Mouse (Mus musculus): Measurements from ENCODE around the gene Raly. TPM values are rescaled to one million over a fixed set of nuclear protein-coding genes. Genes with fewer than 3 reads are reported as not detected.
A peak's percentile ranks its signal among the peaks of the same experiment; 100 is the strongest.

Raly gene
- polyA plus RNA-seq, 1 experiment from 2014 or later: 39.4 TPM

- Histone ChIP-seq H3K9ac (ENCODE audit: low read length) (peak overlapping the region; percentile 99), H3K4me1 (ENCODE audit: control insufficient read depth, insufficient read depth, low read length) (peaks cover 38% of the 10 kb centered on the region), H3K27ac (ENCODE audit: low read length) (peak overlapping the region; percentile 98), H3K4me3 (replicated peaks; ENCODE audit: low read length) (peak overlapping the region; percentile 97), H3K36me3 (ENCODE audit: control insufficient read depth, insufficient read depth, low read length) (no peaks in the 10 kb centered on the region), H3K4me2 (ENCODE audit: low read depth, low read length) (peak overlapping the region; percentile 82), H3K27me3 (ENCODE audit: control insufficient read depth, insufficient read depth, low read length) (no peaks in the 10 kb centered on the region), H3K9me3 (replicated peaks; ENCODE audit: control insufficient read depth, low read length) (no peaks in the 10 kb centered on the region)
- under 1% methylated on average over 61 of the region's 67 CpGs for WGBS
- peak; percentile 41 for ATAC-seq (ENCODE audit: insufficient read depth, low FRiP score)
Measured at GRCm38 (mm10) chr2:154791661-154792642, 1.1 kb downstream of the Raly start.

GRCm38 (mm10) chr2:154803372-154803771 lies 12.5 kb downstream of the Raly start:
- Histone ChIP-seq H3K36me3 (ENCODE audit: control insufficient read depth, insufficient read depth, low read length) (no peaks in the 10 kb centered on the region), H3K9ac (ENCODE audit: low read length) (no peak overlapping the region), H3K4me3 (replicated peaks; ENCODE audit: low read length) (no peak overlapping the region), H3K4me1 (ENCODE audit: control insufficient read depth, insufficient read depth, low read length) (peaks cover 21% of the 10 kb centered on the region), H3K9me3 (replicated peaks; ENCODE audit: control insufficient read depth, low read length) (no peaks in the 10 kb centered on the region), H3K27me3 (ENCODE audit: control insufficient read depth, insufficient read depth, low read length) (no peaks in the 10 kb centered on the region), H3K4me2 (ENCODE audit: low read depth, low read length) (no peak overlapping the region), H3K27ac (ENCODE audit: low read length) (no peak overlapping the region)
- 65% methylated on average over 1 of the region's 1 CpGs for WGBS
- no peak for ATAC-seq (ENCODE audit: insufficient read depth, low FRiP score)

DNA sequence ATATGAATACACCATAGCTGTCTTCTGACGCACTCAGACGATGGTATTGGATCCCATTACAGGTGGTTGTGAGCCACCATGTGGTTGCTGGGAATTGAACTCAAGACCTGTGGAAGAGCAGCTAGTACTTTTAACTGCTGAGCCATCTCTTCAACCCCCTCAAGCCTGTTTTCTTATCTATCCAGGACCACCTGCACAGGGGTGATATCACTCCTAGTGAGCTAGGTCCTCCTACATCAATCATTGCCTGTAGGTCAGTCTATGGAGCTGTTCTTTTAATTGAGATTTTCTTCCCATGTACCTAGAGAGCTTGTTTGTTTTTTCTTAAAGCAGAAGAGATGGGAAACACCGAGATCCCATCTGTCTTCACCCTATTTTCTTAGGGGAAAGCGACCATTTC lies 12.9 kb downstream of the Raly start:
- ATAC-seq (ENCODE audit: insufficient read depth, low FRiP score): no peak
- H3K27me3 ChIP-seq (ENCODE audit: control insufficient read depth, insufficient read depth, low read length): no peaks in the 10 kb centered on the region
- 46% methylated on average over 4 of the region's 4 CpGs for WGBS
- H3K9me3 ChIP-seq (replicated peaks; ENCODE audit: control insufficient read depth, low read length): no peaks in the 10 kb centered on the region
- H3K9ac ChIP-seq (ENCODE audit: low read length): no peak overlapping the region
- H3K4me1 ChIP-seq (ENCODE audit: control insufficient read depth, insufficient read depth, low read length): peaks cover 21% of the 10 kb centered on the region
- H3K27ac ChIP-seq (ENCODE audit: low read length): no peak overlapping the region
- H3K4me3 ChIP-seq (replicated peaks; ENCODE audit: low read length): no peak overlapping the region
- no peaks in the 10 kb centered on the region for H3K36me3 ChIP-seq (ENCODE audit: control insufficient read depth, insufficient read depth, low read length)
- no peak overlapping the region for H3K4me2 ChIP-seq (ENCODE audit: low read depth, low read length)

DNA sequence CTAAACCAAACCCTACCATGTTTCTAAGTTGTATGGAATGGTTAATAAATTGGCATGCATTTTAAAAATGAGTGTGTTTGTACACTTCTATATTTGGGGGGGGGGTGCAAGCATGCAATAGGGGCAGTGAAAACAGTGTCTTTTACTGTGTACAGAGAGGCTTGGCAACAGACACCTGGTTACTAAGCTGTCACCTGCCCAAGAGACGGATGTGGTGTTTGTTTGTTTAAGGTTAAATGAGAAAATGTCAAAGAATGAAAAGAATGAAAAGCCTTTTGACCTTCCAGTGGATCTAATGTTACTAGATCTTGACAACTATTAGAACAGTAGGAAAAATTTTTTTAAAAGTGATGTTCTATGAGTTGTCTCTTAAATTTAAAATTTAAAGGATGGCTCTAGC lies 16.8 kb downstream of the Raly start:
- Histone ChIP-seq H3K4me3 (replicated peaks; ENCODE audit: low read length) (no peak overlapping the region), H3K4me2 (ENCODE audit: low read depth, low read length) (no peak overlapping the region), H3K27me3 (ENCODE audit: control insufficient read depth, insufficient read depth, low read length) (no peaks in the 10 kb centered on the region), H3K27ac (ENCODE audit: low read length) (no peak overlapping the region), H3K9me3 (replicated peaks; ENCODE audit: control insufficient read depth, low read length) (no peaks in the 10 kb centered on the region), H3K4me1 (ENCODE audit: control insufficient read depth, insufficient read depth, low read length) (peaks cover 29% of the 10 kb centered on the region), H3K9ac (ENCODE audit: low read length) (no peak overlapping the region), H3K36me3 (ENCODE audit: control insufficient read depth, insufficient read depth, low read length) (no peaks in the 10 kb centered on the region)
- ATAC-seq (ENCODE audit: insufficient read depth, low FRiP score): no peak
- 38% methylated on average over 1 of the region's 1 CpGs for WGBS

GRCm38 (mm10) chr2:154809107-154809762 lies 18.3 kb downstream of the Raly start:
- Histone ChIP-seq H3K4me1 (ENCODE audit: control insufficient read depth, insufficient read depth, low read length) (peaks cover 20% of the 10 kb centered on the region), H3K4me3 (replicated peaks; ENCODE audit: low read length) (no peak overlapping the region), H3K9me3 (replicated peaks; ENCODE audit: control insufficient read depth, low read length) (no peaks in the 10 kb centered on the region), H3K4me2 (ENCODE audit: low read depth, low read length) (no peak overlapping the region), H3K27me3 (ENCODE audit: control insufficient read depth, insufficient read depth, low read length) (no peaks in the 10 kb centered on the region), H3K27ac (ENCODE audit: low read length) (no peak overlapping the region), H3K9ac (ENCODE audit: low read length) (no peak overlapping the region), H3K36me3 (ENCODE audit: control insufficient read depth, insufficient read depth, low read length) (no peaks in the 10 kb centered on the region)
- 69% methylated on average over 1 of the region's 1 CpGs for WGBS
- peak; percentile 66; the same call in 1 of the 2 replicates for ATAC-seq (ENCODE audit: insufficient read depth, low FRiP score)

DNA sequence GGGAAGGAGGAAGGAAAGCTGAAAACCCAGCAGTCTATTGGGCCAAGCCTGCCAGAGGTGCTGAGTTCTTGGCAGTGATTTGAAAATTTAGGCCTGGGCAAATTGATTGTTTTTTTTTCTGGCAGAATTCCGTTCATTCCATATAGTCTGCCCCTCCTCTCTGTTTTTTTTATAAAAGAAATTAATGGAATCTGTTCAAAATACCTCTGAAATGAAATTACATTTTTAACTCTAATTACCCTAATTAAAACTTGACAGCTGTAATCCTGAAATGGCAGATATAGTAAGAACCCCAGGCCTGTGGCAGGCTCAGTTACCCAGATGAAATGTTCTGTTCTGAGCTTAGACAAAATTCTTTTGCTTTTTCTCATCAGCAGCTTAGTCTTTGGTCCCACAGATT lies 19.9 kb downstream of the Raly start:
- 31% methylated on average over 1 of the region's 1 CpGs for WGBS
- Histone ChIP-seq H3K4me2 (ENCODE audit: low read depth, low read length) (no peak overlapping the region), H3K9ac (ENCODE audit: low read length) (no peak overlapping the region), H3K9me3 (replicated peaks; ENCODE audit: control insufficient read depth, low read length) (no peaks in the 10 kb centered on the region), H3K4me1 (ENCODE audit: control insufficient read depth, insufficient read depth, low read length) (peaks cover 15% of the 10 kb centered on the region), H3K27me3 (ENCODE audit: control insufficient read depth, insufficient read depth, low read length) (no peaks in the 10 kb centered on the region), H3K4me3 (replicated peaks; ENCODE audit: low read length) (no peak overlapping the region), H3K36me3 (ENCODE audit: control insufficient read depth, insufficient read depth, low read length) (no peaks in the 10 kb centered on the region), H3K27ac (ENCODE audit: low read length) (no peak overlapping the region)
- ATAC-seq (ENCODE audit: insufficient read depth, low FRiP score): no peak

DNA sequence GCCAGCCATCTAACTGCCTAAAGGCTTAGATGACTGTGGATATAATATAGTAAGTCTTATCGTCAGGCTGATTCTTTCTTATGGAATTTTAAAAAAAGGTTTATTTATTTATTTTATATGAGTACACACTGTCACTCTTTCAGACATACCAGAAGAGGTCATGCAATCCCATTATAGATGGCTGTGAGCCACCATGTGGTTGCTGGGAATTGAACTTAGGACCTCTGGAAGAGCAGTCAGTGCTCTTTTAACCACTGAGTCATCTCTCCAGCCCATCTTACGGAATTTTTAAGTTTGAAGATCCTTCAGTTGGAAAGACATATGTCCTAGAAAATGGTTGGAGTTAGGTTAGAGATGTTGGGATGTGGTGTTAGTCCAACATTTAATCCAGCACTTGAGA lies 22.5 kb downstream of the Raly start:
- Histone ChIP-seq H3K9me3 (replicated peaks; ENCODE audit: control insufficient read depth, low read length) (no peaks in the 10 kb centered on the region), H3K4me2 (ENCODE audit: low read depth, low read length) (no peak overlapping the region), H3K4me1 (ENCODE audit: control insufficient read depth, insufficient read depth, low read length) (peaks cover 13% of the 10 kb centered on the region), H3K9ac (ENCODE audit: low read length) (no peak overlapping the region), H3K27me3 (ENCODE audit: control insufficient read depth, insufficient read depth, low read length) (no peaks in the 10 kb centered on the region), H3K4me3 (replicated peaks; ENCODE audit: low read length) (no peak overlapping the region), H3K36me3 (ENCODE audit: control insufficient read depth, insufficient read depth, low read length) (no peaks in the 10 kb centered on the region), H3K27ac (ENCODE audit: low read length) (no peak overlapping the region)
- no peak for ATAC-seq (ENCODE audit: insufficient read depth, low FRiP score)
- 72% methylated on average over 2 of the region's 2 CpGs for WGBS

DNA sequence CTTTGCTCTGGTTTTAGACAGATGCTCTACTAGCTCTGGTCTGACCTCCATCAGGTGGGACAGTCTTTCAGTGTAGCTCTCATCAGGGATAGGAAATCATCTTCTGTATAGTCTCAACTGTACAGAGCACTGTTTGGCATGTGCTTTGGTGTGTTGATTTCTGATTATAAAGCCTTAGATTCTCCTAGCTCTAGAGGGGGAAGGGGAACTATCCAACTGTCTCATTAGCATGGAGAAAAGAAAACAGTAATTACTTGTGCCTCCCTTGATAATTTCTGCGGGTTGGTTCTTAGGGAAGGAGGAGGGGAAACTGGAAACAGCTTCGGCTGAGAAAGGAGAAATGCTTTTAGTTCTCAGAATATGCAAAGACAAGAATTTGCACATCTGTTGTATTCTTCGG lies 26.2 kb downstream of the Raly start:
- 60% methylated on average over 3 of the region's 3 CpGs for WGBS
- H3K9ac ChIP-seq (ENCODE audit: low read length): no peak overlapping the region
- H3K36me3 ChIP-seq (ENCODE audit: control insufficient read depth, insufficient read depth, low read length): no peaks in the 10 kb centered on the region
- peaks cover 14% of the 10 kb centered on the region for H3K4me1 ChIP-seq (ENCODE audit: control insufficient read depth, insufficient read depth, low read length)
- no peaks in the 10 kb centered on the region for H3K9me3 ChIP-seq (replicated peaks; ENCODE audit: control insufficient read depth, low read length)
- H3K4me3 ChIP-seq (replicated peaks; ENCODE audit: low read length): no peak overlapping the region
- ATAC-seq (ENCODE audit: insufficient read depth, low FRiP score): no peak
- no peak overlapping the region for H3K4me2 ChIP-seq (ENCODE audit: low read depth, low read length)
- no peaks in the 10 kb centered on the region for H3K27me3 ChIP-seq (ENCODE audit: control insufficient read depth, insufficient read depth, low read length)
- H3K27ac ChIP-seq (ENCODE audit: low read length): no peak overlapping the region

DNA sequence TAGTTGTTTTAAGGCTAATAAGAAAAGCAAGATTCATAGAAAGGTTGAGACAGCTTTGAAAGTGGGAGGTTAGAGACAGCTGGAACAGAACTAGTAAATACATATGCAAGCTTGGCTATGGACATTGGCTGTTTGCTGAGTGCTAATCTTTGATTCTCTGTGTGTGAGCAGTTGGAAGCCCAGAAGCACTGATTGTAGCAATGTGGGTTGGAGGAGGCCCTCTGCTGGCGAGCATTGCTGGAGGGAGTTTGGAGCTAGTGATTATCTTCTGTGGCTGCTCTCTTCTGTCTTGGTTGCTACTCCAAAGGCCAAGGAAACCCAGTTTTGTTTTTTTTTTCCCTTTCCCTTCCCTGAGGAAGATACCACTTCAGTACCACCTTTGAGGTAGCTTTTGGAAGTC lies 26.9 kb downstream of the Raly start:
- H3K4me1 ChIP-seq (ENCODE audit: control insufficient read depth, insufficient read depth, low read length): peaks cover 14% of the 10 kb centered on the region
- H3K27ac ChIP-seq (ENCODE audit: low read length): no peak overlapping the region
- no peak overlapping the region for H3K9ac ChIP-seq (ENCODE audit: low read length)
- WGBS: 28% methylated on average over 1 of the region's 1 CpGs
- no peak overlapping the region for H3K4me3 ChIP-seq (replicated peaks; ENCODE audit: low read length)
- no peaks in the 10 kb centered on the region for H3K27me3 ChIP-seq (ENCODE audit: control insufficient read depth, insufficient read depth, low read length)
- no peaks in the 10 kb centered on the region for H3K36me3 ChIP-seq (ENCODE audit: control insufficient read depth, insufficient read depth, low read length)
- H3K4me2 ChIP-seq (ENCODE audit: low read depth, low read length): no peak overlapping the region
- H3K9me3 ChIP-seq (replicated peaks; ENCODE audit: control insufficient read depth, low read length): no peaks in the 10 kb centered on the region
- no peak for ATAC-seq (ENCODE audit: insufficient read depth, low FRiP score)
